Mouse (Mus musculus) limb, embryonic 12.5 days (tissue): ENCODE measurements around the gene Lysmd1. TPM values are rescaled to one million over a fixed set of nuclear protein-coding genes. Genes with fewer than 3 reads are reported as not detected.

Experiments
- ATAC-seq: fragments of 200-750 bp; cut with Nextera tagmentation; 2 replicates; pipeline ENCODE4 v1.8.0; 2017; ENCODE audit warnings: low read depth, moderate TSS enrichment; ENCODE audit not compliant: insufficient number of reproducible peaks, insufficient read depth, low FRiP score, low TSS enrichment
- H3K27ac ChIP-seq: fragments of 300-500 bp; sonication (generic); 2 replicates; pipeline ENCODE4 v1.5.1; 2016; ENCODE audit warnings: mild to moderate bottlenecking, moderate library complexity
- H3K27me3 ChIP-seq: fragments of 300-500 bp; sonication (generic); 2 replicates; pipeline ENCODE4 v1.6.1; 2016; ENCODE audit warnings: mild to moderate bottlenecking, moderate library complexity
- H3K36me3 ChIP-seq: fragments of 300-500 bp; sonication (generic); 2 replicates; pipeline ENCODE4 v1.6.1; 2016; ENCODE audit warnings: mild to moderate bottlenecking, moderate library complexity
- H3K4me1 ChIP-seq: fragments of 300-500 bp; sonication (generic); replicated peaks from 2 replicates; pipeline ENCODE4 v1.6.1; 2016
- H3K4me2 ChIP-seq: fragments of 300-500 bp; sonication (generic); 2 replicates; pipeline ENCODE4 v1.6.1; 2016; ENCODE audit warnings: mild to moderate bottlenecking, moderate library complexity
- H3K4me3 ChIP-seq: fragments of 300-500 bp; sonication (generic); replicated peaks from 2 replicates; pipeline ENCODE4 v1.5.1; 2016; ENCODE audit warnings: mild to moderate bottlenecking
- H3K9ac ChIP-seq: fragments of 300-500 bp; sonication (generic); replicated peaks from 2 replicates; pipeline ENCODE4 v1.6.1; 2016; ENCODE audit warnings: mild to moderate bottlenecking, moderate library complexity
- H3K9me3 ChIP-seq: fragments of 300-500 bp; sonication (generic); 2 replicates; pipeline ENCODE4 v1.6.1; 2016; ENCODE audit warnings: mild to moderate bottlenecking, moderate library complexity
- WGBS: fragments of 180-500 bp; shearing (Covaris S2); methylation state at CpG from one replicate; pipeline ENCODE4 v1.1.7; 2016; 5-methylcytosine and 5-hydroxymethylcytosine counted together
- polyA plus RNA-seq: library from polyadenylated mRNA; unstranded; fragments of >200 nt; fragmentation: Nextera tagmentation; extraction: Ambion mirVana; gene quantifications from 2 replicates; pipeline ENCODE4 v1.2.1, GENCODE M21; 2016

The Lysmd1 gene
- polyA plus RNA-seq, 1 experiment from 2014 or later: 18.0 TPM

GRCm38 (mm10) chr3:95174011-95174592 is 40.2 kb downstream of the Lysmd1 start:
- Histone ChIP-seq H3K4me1 (peaks cover 19% of the 10 kb centered on the region), H3K9ac (no peak overlapping the region), H3K9me3 (no peaks in the 10 kb centered on the region), H3K27me3 (peaks cover 51% of the 10 kb centered on the region), H3K4me2 (peak overlapping the region; percentile 48), H3K36me3 (peaks cover 46% of the 10 kb centered on the region), H3K4me3 (peak overlapping the region; percentile 28; the same call in 1 of the 2 replicates), H3K27ac (no peak overlapping the region)
- 6% methylated on average over 16 of the region's 16 CpGs for WGBS
- no peak for ATAC-seq

GRCm38 (mm10) chr3:95176500-95176899 is 42.6 kb downstream of the Lysmd1 start:
- Histone ChIP-seq H3K36me3 (peaks cover 22% of the 10 kb centered on the region), H3K27ac (no peak overlapping the region), H3K9ac (no peak overlapping the region), H3K27me3 (peaks cover 27% of the 10 kb centered on the region), H3K4me1 (peaks cover 19% of the 10 kb centered on the region), H3K4me2 (no peak overlapping the region), H3K9me3 (no peaks in the 10 kb centered on the region), H3K4me3 (no peak overlapping the region)
- ATAC-seq: no peak
- 75% methylated on average over 3 of the region's 3 CpGs for WGBS

GRCm38 (mm10) chr3:95177583-95177982 is 43.7 kb downstream of the Lysmd1 start:
- Histone ChIP-seq H3K9me3 (no peaks in the 10 kb centered on the region), H3K27me3 (peaks cover 16% of the 10 kb centered on the region), H3K4me2 (no peak overlapping the region), H3K27ac (no peak overlapping the region), H3K36me3 (peaks cover 14% of the 10 kb centered on the region), H3K4me1 (peaks cover 16% of the 10 kb centered on the region), H3K9ac (no peak overlapping the region), H3K4me3 (no peak overlapping the region)
- WGBS: 67% methylated on average over 6 of the region's 6 CpGs
- no peak for ATAC-seq

- WGBS: 86% methylated on average over 5 of the region's 5 CpGs
- ATAC-seq: no peak
Measured at GRCm38 (mm10) chr3:95178948-95179347, 45.1 kb downstream of the Lysmd1 start.

GRCm38 (mm10) chr3:95179890-95180289 is 46.0 kb downstream of the Lysmd1 start:
- Histone ChIP-seq H3K9ac (no peak overlapping the region), H3K9me3 (no peaks in the 10 kb centered on the region), H3K4me1 (no peaks in the 10 kb centered on the region), H3K27ac (no peak overlapping the region), H3K27me3 (no peaks in the 10 kb centered on the region), H3K4me3 (no peak overlapping the region), H3K4me2 (no peak overlapping the region), H3K36me3 (peaks cover 23% of the 10 kb centered on the region)
- 72% methylated on average over 3 of the region's 3 CpGs for whole genome bisulfite sequencing
- ATAC-seq: no peak

More at GRCm38 (mm10) chr3:95178948-95179347, 45.1 kb downstream of the Lysmd1 start:
- no peaks in the 10 kb centered on the region for H3K9me3 ChIP-seq
- H3K36me3 ChIP-seq: peaks cover 14% of the 10 kb centered on the region
- no peak overlapping the region for H3K4me3 ChIP-seq
- no peak overlapping the region for H3K27ac ChIP-seq
- H3K9ac ChIP-seq: no peak overlapping the region
- H3K27me3 ChIP-seq: peaks cover 2% of the 10 kb centered on the region
- H3K4me1 ChIP-seq: peaks cover 4% of the 10 kb centered on the region; the same call in 1 of the 2 replicates
- H3K4me2 ChIP-seq: no peak overlapping the region

- Histone ChIP-seq H3K27me3 (no peaks in the 10 kb centered on the region), H3K4me1 (no peaks in the 10 kb centered on the region), H3K4me3 (no peak overlapping the region), H3K9ac (no peak overlapping the region), H3K36me3 (peaks cover 42% of the 10 kb centered on the region), H3K4me2 (no peak overlapping the region), H3K9me3 (no peaks in the 10 kb centered on the region), H3K27ac (no peak overlapping the region)
- no peak for ATAC-seq
- WGBS: 73% methylated on average over 1 of the region's 1 CpGs
Measured at GRCm38 (mm10) chr3:95181841-95182240, 48.0 kb downstream of the Lysmd1 start.

- peaks cover 73% of the 10 kb centered on the region for H3K36me3 ChIP-seq
- H3K27ac ChIP-seq: no peak overlapping the region
Measured at GRCm38 (mm10) chr3:95184796-95185577, 51.1 kb downstream of the Lysmd1 start.

GRCm38 (mm10) chr3:95186100-95186499 is 52.2 kb downstream of the Lysmd1 start:
- H3K9me3 ChIP-seq: no peaks in the 10 kb centered on the region
- H3K4me3 ChIP-seq: no peak overlapping the region
- WGBS: 93% methylated on average over 2 of the region's 2 CpGs
- H3K4me2 ChIP-seq: no peak overlapping the region
- H3K27me3 ChIP-seq: no peaks in the 10 kb centered on the region
- H3K36me3 ChIP-seq: peaks cover 80% of the 10 kb centered on the region
- ATAC-seq: no peak
- no peak overlapping the region for H3K27ac ChIP-seq
- H3K9ac ChIP-seq: no peak overlapping the region
- H3K4me1 ChIP-seq: no peaks in the 10 kb centered on the region

More at GRCm38 (mm10) chr3:95184796-95185577, 51.1 kb downstream of the Lysmd1 start:
- Histone ChIP-seq H3K27me3 (no peaks in the 10 kb centered on the region), H3K4me2 (no peak overlapping the region), H3K9ac (no peak overlapping the region), H3K4me3 (no peak overlapping the region), H3K9me3 (no peaks in the 10 kb centered on the region), H3K4me1 (no peaks in the 10 kb centered on the region)
- WGBS: 94% methylated on average over 9 of the region's 9 CpGs
- ATAC-seq: no peak

- Histone ChIP-seq H3K9ac (no peak overlapping the region), H3K9me3 (no peaks in the 10 kb centered on the region), H3K27me3 (no peaks in the 10 kb centered on the region), H3K36me3 (peaks cover 86% of the 10 kb centered on the region), H3K4me3 (no peak overlapping the region), H3K27ac (no peak overlapping the region), H3K4me1 (no peaks in the 10 kb centered on the region), H3K4me2 (no peak overlapping the region)
- no peak for ATAC-seq
- 86% methylated on average over 6 of the region's 6 CpGs for WGBS
Measured at GRCm38 (mm10) chr3:95186888-95187287, 53.0 kb downstream of the Lysmd1 start.
